Mouse (Mus musculus): ENCODE data around the gene Prkra. TPM values are rescaled to one million over a fixed set of nuclear protein-coding genes. Genes with fewer than 3 reads are reported as not detected.

The Prkra gene
- 35.1 TPM for polyA plus RNA-seq (2014; fragmentation: Illumina TruSeq; extraction: RNeasy Lipid Tissue Mini Kit (QIAGEN cat#74804); ENCODE audit: low read depth, low replicate concordance)

DNA sequence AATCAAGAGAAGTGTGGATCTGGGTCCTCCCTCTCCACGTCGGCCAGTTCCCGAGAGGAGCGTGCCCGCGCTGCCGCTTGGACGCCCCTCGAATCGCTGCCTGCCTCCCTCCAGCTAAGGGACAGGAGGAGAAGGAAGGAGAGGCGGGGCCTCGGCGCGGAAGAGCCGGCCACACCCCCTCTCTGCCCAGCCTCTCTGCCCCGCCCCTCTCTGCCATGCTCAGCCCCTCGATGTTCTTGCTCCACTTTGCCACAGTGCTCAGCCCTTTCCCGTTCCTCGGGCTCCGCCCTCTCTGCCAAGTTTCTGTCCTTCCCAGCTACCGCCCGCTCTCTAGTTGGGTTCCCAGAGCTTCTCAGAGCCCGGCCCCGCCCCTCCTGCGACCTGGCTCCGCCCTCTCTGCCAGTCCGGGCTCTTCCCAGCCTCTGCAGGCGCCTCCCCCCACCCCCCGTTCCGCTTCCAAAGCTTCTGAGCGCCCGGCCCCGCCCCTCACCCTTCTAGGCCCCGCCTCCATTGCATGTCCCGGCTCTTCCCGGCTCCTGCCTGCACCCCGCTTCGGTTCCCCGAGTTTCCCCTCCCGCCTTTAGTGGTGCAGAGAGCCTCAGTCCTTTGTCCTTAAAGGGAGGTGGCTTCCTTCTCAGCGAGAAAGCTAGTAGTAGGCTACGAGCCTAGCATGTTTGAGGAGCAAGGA, at the start of gene Prkra, which contains the start of gene Pjvk:
Gene Prkra, minus strand, starts transcription at position 133 of the 688 bp plus-strand sequence.
Gene Pjvk, plus strand, starts transcription at position 594 of the 688 bp plus-strand sequence.

GRCm38 (mm10) chr2:76674725-76675427, 27.1 kb upstream of the Prkra start, which contains the start of gene Plekha3:
Plekha3 (plus strand) TSS chr2:76675281.

DNA sequence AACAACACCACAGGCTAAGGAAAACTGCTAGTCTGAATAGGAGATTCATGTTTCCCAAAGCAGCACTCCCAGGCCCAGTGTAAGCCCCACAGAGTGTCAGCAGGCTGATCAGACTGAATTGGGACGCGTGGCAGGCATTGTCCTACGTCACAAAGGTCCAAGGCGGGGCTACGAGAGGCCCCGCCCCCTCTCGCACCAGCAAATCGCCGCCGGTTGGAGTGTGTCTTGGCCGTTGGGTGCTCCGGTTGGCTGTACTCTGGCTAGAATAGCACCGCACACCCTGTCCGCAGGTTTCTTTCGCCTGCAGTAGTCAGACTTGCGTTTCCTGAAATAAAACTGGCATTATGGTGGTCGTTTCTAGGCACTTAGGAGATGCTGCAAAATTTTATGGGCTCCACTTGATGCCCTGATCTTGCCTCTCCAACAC, 25.2 kb upstream of the Prkra start, which contains the start of gene Fkbp7:
Gene Fkbp7, minus strand, starts transcription at position 151 of the 427 bp plus-strand sequence.

Other genes starting within 250 kb of the Prkra start
- gene Osbpl6, start 241.5 kb downstream of the Prkra start, polyA plus RNA-seq (2014; fragmentation: Illumina TruSeq; extraction: RNeasy Lipid Tissue Mini Kit (QIAGEN cat#74804); ENCODE audit: low read depth, low replicate concordance), result 11.3 TPM
- gene Pjvk, start 461 bp upstream of the Prkra start, polyA plus RNA-seq (2014; fragmentation: Illumina TruSeq; extraction: RNeasy Lipid Tissue Mini Kit (QIAGEN cat#74804); ENCODE audit: low read depth, low replicate concordance), result not detected
- gene Fkbp7, start 25.1 kb upstream of the Prkra start, polyA plus RNA-seq (2014; fragmentation: Illumina TruSeq; extraction: RNeasy Lipid Tissue Mini Kit (QIAGEN cat#74804); ENCODE audit: low read depth, low replicate concordance), result 50.1 TPM
- 197 TPM for gene Plekha3, start 27.3 kb upstream of the Prkra start, polyA plus RNA-seq (2014; fragmentation: Illumina TruSeq; extraction: RNeasy Lipid Tissue Mini Kit (QIAGEN cat#74804); ENCODE audit: low read depth, low replicate concordance)